Mouse (Mus musculus) naive thymus-derived CD4-positive, alpha-beta T cell, adult 2 months (primary cell): Measurements from ENCODE around the gene Retreg1.

ENCODE experiments used
- DNase-seq: peaks from one replicate; pipeline ENCODE4 v3.0.0-alpha.2; 2011; ENCODE audit warnings: low read depth

Gene Retreg1

DNA sequence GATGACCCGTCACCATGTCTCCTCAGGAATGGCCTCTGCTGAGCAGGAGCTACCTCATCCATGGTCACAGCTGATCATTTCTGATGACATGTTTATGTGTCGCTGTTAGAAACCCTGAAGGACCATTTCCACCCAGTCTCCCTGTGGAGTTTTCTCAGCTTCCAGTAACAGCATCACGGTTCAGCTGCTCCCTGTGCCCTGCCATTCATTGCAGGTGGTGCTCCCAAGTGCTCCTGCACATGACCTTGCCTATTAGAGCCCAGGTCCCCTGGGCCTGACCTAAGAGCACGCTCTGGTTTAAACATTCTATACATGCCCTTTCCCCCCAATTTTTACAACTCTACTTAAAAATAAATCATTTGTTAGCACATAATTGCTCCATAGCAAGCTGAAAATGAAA lies 169.9 kb downstream of the Retreg1 start:
- DNase-seq, result no peak

- no peak for DNase-seq
Observed at GRCm38 (mm10) chr15:26015979-26016665, 173.1 kb downstream of the Retreg1 start.

- no peak for DNase-seq
Observed at GRCm38 (mm10) chr15:26021721-26022120, 178.7 kb downstream of the Retreg1 start.

DNA sequence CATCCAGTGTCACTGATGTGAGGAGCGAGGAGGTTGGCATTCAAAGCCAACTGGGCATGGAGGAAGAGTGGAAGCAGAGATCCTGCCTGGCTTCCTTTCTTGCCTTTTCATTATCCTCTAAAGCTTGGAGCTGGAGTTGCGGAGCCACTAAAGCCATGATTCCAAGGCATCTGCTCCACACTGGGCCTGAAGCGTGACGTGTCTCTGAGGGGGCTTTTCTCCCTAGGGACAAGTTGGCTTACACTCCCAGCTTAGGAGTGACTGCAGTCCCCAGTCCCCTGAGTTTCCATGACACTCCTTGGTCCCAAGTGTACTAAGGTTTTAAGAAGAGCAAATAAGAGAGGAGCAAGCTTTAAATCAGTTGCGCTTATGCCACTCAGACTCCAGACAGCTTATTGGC lies 179.7 kb downstream of the Retreg1 start:
- no peak for DNase-seq
